Mouse (Mus musculus): ENCODE measurements around the gene Cldn18. TPM values are rescaled to one million over a fixed set of nuclear protein-coding genes. Genes with fewer than 3 reads are reported as not detected.

The Cldn18 gene
- not detected for total RNA-seq (2023)

GRCm38 (mm10) chr9:99717134-99717533, at the start of gene Cldn18:
Gene Cldn18, minus strand, starts transcription at chr9:99717267.

Other genes with a start within 250 kb of the Cldn18 start
- 10 to 100 TPM; 31.4 to 34.4 TPM for gene Armc8, start 148.4 kb downstream of the Cldn18 start, total RNA-seq (2023)
- gene Dbr1, start 141.5 kb downstream of the Cldn18 start, total RNA-seq (2023), result 10 to 100 TPM; 28.9 to 34.1 TPM
- gene A4gnt, start 104.8 kb downstream of the Cldn18 start, total RNA-seq (2023), result not detected
- gene Dzip1l, start 87.8 kb downstream of the Cldn18 start, total RNA-seq (2023), result not detected
- not detected for gene Sox14, start 158.9 kb upstream of the Cldn18 start, total RNA-seq (2023)

All from B cell, adult 67 days (primary cell).